Mouse (Mus musculus): ENCODE measurements around the gene Kcnq1.

- TF ChIP-seq CHD1 (IDR thresholded peaks at IDR 0.05; ENCODE audit: low read depth, low read length), result no peak
- no peak for TF ChIP-seq ELF1 (IDR thresholded peaks at IDR 0.05; ENCODE audit: low read depth, low read length)
- no peak for TF ChIP-seq CTCF (conservative IDR thresholded peaks at IDR 0.05 in 1 of 2, IDR thresholded peaks at IDR 0.05 in 1 of 2; ENCODE audit: low read depth in 2 of 2, low read length in 2 of 2)
- no peak for TF ChIP-seq JUN (IDR thresholded peaks at IDR 0.05; ENCODE audit: insufficient read depth, low read depth, low read length)
- TF ChIP-seq NRF1 (IDR thresholded peaks at IDR 0.05; ENCODE audit: low read depth, low read length), result no peak
- TF ChIP-seq USF2 (conservative IDR thresholded peaks at IDR 0.05; ENCODE audit: low read depth, low read length), result no peak
- TF ChIP-seq POLR2A (IDR thresholded peaks at IDR 0.05; ENCODE audit: low read depth, low read length), result no peak
- no peak for TF ChIP-seq ZNF384 (IDR thresholded peaks at IDR 0.05; ENCODE audit: low read depth, low read length)
- no peak for TF ChIP-seq USF1 (IDR thresholded peaks at IDR 0.05; ENCODE audit: low read depth, low read length)
- TF ChIP-seq ZKSCAN1 (IDR thresholded peaks at IDR 0.05; ENCODE audit: borderline replicate concordance, low read depth, low read length), result no peak
- TF ChIP-seq E2F4 (IDR thresholded peaks at IDR 0.05; ENCODE audit: insufficient replicate concordance, low read depth, low read length), result no peak
Observed at GRCm38 (mm10) chr7:143368267-143368643, 262.1 kb downstream of the Kcnq1 start.
